Mouse (Mus musculus): ENCODE measurements around the gene Slc12a1. TPM values are rescaled to one million over a fixed set of nuclear protein-coding genes. Genes with fewer than 3 reads are reported as not detected.

The Slc12a1 gene
- polyA plus RNA-seq, 2 experiments = 0.06 TPM

DNA sequence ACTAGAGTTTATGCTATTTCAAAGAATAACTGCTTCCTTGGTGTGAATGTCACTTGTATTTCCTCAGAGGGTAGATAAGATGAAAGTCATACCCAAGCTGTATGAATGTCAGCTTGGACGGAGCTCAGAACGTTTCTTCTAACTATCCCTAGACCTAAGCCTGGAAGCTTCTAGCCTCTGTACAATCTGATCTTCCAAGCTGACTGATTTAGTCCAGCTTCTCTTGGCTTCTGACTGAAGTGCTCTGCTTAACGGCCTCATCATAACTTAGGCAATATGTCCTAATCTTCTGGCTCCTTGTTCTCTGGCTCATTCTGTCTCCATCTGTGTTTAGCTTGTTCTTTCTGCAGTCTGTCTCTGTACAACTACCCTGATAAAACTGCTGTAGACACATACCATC, 102.3 kb downstream of the Slc12a1 start:
- WGBS = 97% methylated on average over 3 of the region's 3 CpGs
- ATAC-seq (ENCODE audit: low FRiP score, low read depth) = no peak
- Histone ChIP-seq H3K9ac (ENCODE audit: low read depth, low read length, severe bottlenecking) (no peak overlapping the region), H3K27me3 (ENCODE audit: control insufficient read depth, insufficient read depth, low read length) (no peaks in the 10 kb centered on the region), H3K4me1 (ENCODE audit: control insufficient read depth, insufficient read depth, low read length) (no peaks in the 10 kb centered on the region), H3K9me3 (ENCODE audit: control insufficient read depth, low read length) (no peaks in the 10 kb centered on the region), H3K4me3 (replicated peaks; ENCODE audit: low read length) (no peak overlapping the region), H3K27ac (replicated peaks; ENCODE audit: low read depth, low read length) (no peak overlapping the region), H3K4me2 (replicated peaks; ENCODE audit: low read depth, low read length, severe bottlenecking) (no peak overlapping the region), H3K36me3 (ENCODE audit: control insufficient read depth, insufficient read depth, low read length) (peaks cover 73% of the 10 kb centered on the region)
- TF ChIP-seq POLR2A (IDR thresholded peaks at IDR 0.05; ENCODE audit: borderline replicate concordance, extremely low read depth, insufficient read depth, insufficient read length) = no peak
- no peak for DNase-seq (ENCODE audit: low spot score)

DNA sequence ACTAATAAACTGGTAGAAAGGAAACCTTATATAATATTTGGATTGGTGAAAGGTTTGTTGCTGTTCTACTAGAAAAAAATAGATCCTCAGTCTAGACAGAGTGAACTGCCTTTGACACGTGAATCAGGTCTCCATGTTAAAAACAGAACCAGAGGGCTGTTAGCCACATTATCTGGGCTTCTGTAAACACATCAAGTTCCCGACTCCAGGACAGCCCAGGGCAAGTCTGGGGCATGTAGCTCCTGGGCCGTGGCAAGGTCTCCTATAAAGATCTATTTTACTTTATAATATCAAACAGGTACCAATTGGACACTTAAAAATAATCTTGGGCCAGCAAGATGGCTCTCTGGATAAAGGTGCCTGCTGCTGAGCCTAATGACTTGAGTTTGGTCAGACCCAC, 103.6 kb downstream of the Slc12a1 start:
- DNase-seq (ENCODE audit: low spot score) = no peak
- Histone ChIP-seq H3K4me1 (ENCODE audit: control insufficient read depth, insufficient read depth, low read length) (no peaks in the 10 kb centered on the region), H3K27me3 (ENCODE audit: control insufficient read depth, insufficient read depth, low read length) (no peaks in the 10 kb centered on the region), H3K9me3 (ENCODE audit: control insufficient read depth, low read length) (no peaks in the 10 kb centered on the region), H3K27ac (replicated peaks; ENCODE audit: low read depth, low read length) (no peak overlapping the region), H3K4me2 (replicated peaks; ENCODE audit: low read depth, low read length, severe bottlenecking) (no peak overlapping the region), H3K9ac (ENCODE audit: low read depth, low read length, severe bottlenecking) (no peak overlapping the region), H3K4me3 (replicated peaks; ENCODE audit: low read length) (no peak overlapping the region), H3K36me3 (ENCODE audit: control insufficient read depth, insufficient read depth, low read length) (peaks cover 64% of the 10 kb centered on the region)
- no peak for ATAC-seq (ENCODE audit: low FRiP score, low read depth)
- 71% methylated on average over 3 of the region's 3 CpGs for WGBS
- TF ChIP-seq POLR2A (IDR thresholded peaks at IDR 0.05; ENCODE audit: borderline replicate concordance, extremely low read depth, insufficient read depth, insufficient read length) = no peak

DNA sequence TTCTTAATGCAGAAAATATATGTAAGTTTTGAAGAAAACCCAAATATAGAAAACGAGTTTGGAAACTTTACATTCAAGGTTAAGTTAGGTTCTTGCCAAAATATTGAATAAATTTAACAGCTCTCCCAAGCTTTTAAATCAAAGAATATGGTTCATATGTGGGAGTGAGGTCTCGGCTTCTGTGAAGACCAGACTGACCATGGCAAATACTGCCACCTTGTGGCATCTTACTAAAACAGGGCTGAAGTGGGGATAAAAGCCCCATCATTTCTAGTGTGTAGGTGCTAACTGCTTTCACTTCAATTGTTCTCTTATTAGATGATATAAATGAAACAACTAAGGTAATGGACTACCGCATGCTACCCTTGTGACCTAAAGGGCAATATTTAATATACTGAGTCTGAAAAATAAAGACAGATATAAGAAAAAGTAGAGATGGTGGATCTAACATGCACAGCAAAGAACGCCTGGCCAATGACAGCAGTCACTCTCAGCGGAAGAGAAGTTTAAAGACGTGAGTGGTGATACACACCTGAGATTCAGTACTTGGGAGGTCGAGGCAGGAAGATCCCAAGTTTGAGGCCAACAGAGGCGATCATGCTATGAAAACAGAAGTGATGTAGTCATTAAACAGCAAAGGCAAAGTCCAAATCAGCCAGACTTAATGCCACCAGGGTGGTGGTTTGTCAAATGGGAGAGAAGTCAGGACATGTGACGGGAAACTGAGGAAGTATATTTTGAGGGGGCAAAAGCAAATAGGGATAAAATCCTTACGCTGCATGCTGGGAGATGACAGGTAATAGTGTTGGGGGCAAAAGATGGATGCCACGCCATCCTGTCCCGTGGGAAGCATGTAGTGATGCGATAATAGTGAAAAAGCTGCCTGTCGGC, 107.2 kb downstream of the Slc12a1 start:
- Histone ChIP-seq H3K9me3 (ENCODE audit: control insufficient read depth, low read length) (no peaks in the 10 kb centered on the region), H3K4me2 (replicated peaks; ENCODE audit: low read depth, low read length, severe bottlenecking) (no peak overlapping the region), H3K9ac (ENCODE audit: low read depth, low read length, severe bottlenecking) (no peak overlapping the region), H3K36me3 (ENCODE audit: control insufficient read depth, insufficient read depth, low read length) (peaks cover 37% of the 10 kb centered on the region), H3K27ac (replicated peaks; ENCODE audit: low read depth, low read length) (no peak overlapping the region), H3K4me3 (replicated peaks; ENCODE audit: low read length) (no peak overlapping the region), H3K27me3 (ENCODE audit: control insufficient read depth, insufficient read depth, low read length) (no peaks in the 10 kb centered on the region), H3K4me1 (ENCODE audit: control insufficient read depth, insufficient read depth, low read length) (peaks cover 7% of the 10 kb centered on the region)
- ATAC-seq (ENCODE audit: low FRiP score, low read depth) = no peak
- 83% methylated on average over 14 of the region's 14 CpGs for WGBS
- peak; percentile 61 for DNase-seq (ENCODE audit: low spot score)
- TF ChIP-seq POLR2A (IDR thresholded peaks at IDR 0.05; ENCODE audit: borderline replicate concordance, extremely low read depth, insufficient read depth, insufficient read length) = no peak

DNA sequence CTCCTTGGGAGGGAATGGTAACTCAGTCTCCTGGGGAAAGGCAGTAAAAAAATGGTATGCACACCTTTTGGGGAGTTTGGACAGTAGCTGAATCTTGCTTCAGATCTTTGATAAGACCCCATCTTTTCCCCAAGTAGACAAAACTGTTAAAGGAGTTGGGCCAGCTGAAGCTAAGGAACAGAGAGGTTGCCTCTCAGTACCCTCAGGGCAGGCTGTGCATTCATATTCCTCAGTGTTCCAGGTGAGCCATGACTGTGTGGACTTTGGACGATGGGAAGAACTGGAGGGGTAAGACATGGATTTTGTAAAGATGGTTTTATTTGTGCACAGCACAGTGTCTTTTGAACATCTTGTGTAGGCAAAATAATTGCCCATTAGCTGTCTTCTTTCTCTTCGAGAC, 108.0 kb downstream of the Slc12a1 start:
- WGBS = 80% methylated on average over 2 of the region's 2 CpGs
- TF ChIP-seq POLR2A (IDR thresholded peaks at IDR 0.05; ENCODE audit: borderline replicate concordance, extremely low read depth, insufficient read depth, insufficient read length) = no peak
- peaks cover 30% of the 10 kb centered on the region for H3K36me3 ChIP-seq (ENCODE audit: control insufficient read depth, insufficient read depth, low read length)
- no peaks in the 10 kb centered on the region for H3K9me3 ChIP-seq (ENCODE audit: control insufficient read depth, low read length)
- DNase-seq (ENCODE audit: low spot score) = no peak
- H3K4me3 ChIP-seq (replicated peaks; ENCODE audit: low read length) = no peak overlapping the region
- no peak for ATAC-seq (ENCODE audit: low FRiP score, low read depth)
- no peak overlapping the region for H3K9ac ChIP-seq (ENCODE audit: low read depth, low read length, severe bottlenecking)
- H3K27ac ChIP-seq (replicated peaks; ENCODE audit: low read depth, low read length) = no peak overlapping the region
- no peak overlapping the region for H3K4me2 ChIP-seq (replicated peaks; ENCODE audit: low read depth, low read length, severe bottlenecking)
- H3K27me3 ChIP-seq (ENCODE audit: control insufficient read depth, insufficient read depth, low read length) = no peaks in the 10 kb centered on the region
- peaks cover 7% of the 10 kb centered on the region for H3K4me1 ChIP-seq (ENCODE audit: control insufficient read depth, insufficient read depth, low read length)

DNA sequence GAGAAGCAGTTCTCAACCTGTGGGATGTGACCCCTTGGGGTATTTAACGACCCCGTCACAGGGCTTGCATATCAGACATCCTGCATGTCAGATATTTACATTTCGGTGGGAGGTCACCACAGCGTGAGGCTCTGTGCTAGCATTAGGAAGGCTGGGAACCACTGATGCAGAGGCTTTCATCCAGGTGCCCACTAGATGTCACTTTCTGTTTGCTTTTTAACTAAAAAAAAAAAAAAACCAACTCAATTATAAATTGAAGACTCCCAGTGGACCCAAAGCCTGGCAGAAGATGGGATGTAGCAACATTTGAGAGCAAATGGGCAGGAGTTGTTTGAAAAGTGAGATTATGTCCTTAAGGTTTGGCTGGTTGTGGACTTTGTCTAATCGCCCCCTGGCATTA, 110.8 kb downstream of the Slc12a1 start:
- H3K27me3 ChIP-seq (ENCODE audit: control insufficient read depth, insufficient read depth, low read length) = no peaks in the 10 kb centered on the region
- no peak for TF ChIP-seq POLR2A (IDR thresholded peaks at IDR 0.05; ENCODE audit: borderline replicate concordance, extremely low read depth, insufficient read depth, insufficient read length)
- H3K27ac ChIP-seq (replicated peaks; ENCODE audit: low read depth, low read length) = no peak overlapping the region
- WGBS = 20% methylated on average over 5 of the region's 5 CpGs
- no peak overlapping the region for H3K4me3 ChIP-seq (replicated peaks; ENCODE audit: low read length)
- peak; percentile 49; the same call in 1 of the 2 replicates for ATAC-seq (ENCODE audit: low FRiP score, low read depth)
- no peak overlapping the region for H3K9ac ChIP-seq (ENCODE audit: low read depth, low read length, severe bottlenecking)
- peaks cover 6% of the 10 kb centered on the region for H3K36me3 ChIP-seq (ENCODE audit: control insufficient read depth, insufficient read depth, low read length)
- H3K4me2 ChIP-seq (replicated peaks; ENCODE audit: low read depth, low read length, severe bottlenecking) = no peak overlapping the region
- H3K9me3 ChIP-seq (ENCODE audit: control insufficient read depth, low read length) = no peaks in the 10 kb centered on the region
- peak; percentile 78 for DNase-seq (ENCODE audit: low spot score)
- peaks cover 7% of the 10 kb centered on the region for H3K4me1 ChIP-seq (ENCODE audit: control insufficient read depth, insufficient read depth, low read length)
